Mouse (Mus musculus): Measurements from ENCODE around the gene Tshz2. TPM values are rescaled to one million over a fixed set of nuclear protein-coding genes. Genes with fewer than 3 reads are reported as not detected.

Gene Tshz2
- polyA plus RNA-seq, 1 experiment, result 16.1 TPM

DNA sequence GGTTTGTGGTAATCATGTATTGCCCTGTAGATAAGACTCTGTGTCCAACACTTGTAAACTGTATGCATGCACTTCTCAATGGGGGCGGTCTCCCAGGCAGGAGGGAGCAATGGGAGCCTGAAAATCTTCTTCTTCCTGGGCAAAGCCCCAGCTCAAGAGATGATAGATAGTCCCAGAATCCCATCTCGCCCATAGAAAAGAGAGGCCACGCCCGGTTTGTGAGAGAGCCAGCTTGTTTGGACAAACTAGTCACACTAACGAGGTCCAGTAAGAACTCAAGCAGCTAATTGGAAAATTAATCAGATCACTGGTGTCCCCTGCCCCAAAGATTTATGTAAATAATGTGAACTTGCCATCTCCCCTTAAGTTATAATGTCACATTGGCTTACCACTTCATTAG is 292.7 kb downstream of the Tshz2 start:
- DNase-seq, result no peak
- no peak for TF ChIP-seq CTCF (IDR thresholded peaks at IDR 0.05; ENCODE audit: borderline replicate concordance, insufficient read depth, low read depth, low read length)
- no peak for TF ChIP-seq POLR2A (IDR thresholded peaks at IDR 0.05; ENCODE audit: borderline replicate concordance, insufficient read depth, low read length)
- H3K4me1 ChIP-seq (ENCODE audit: control insufficient read depth, insufficient read depth, low read length), result peaks cover 3% of the 10 kb centered on the region
- H3K4me3 ChIP-seq (replicated peaks; ENCODE audit: insufficient read depth, low read depth, low read length), result no peak overlapping the region
- no peaks in the 10 kb centered on the region; the same call in 1 of the 2 replicates for H3K27me3 ChIP-seq (ENCODE audit: control insufficient read depth, insufficient read depth, low read length)
- 71% methylated on average over 5 of the region's 5 CpGs for WGBS
- no peak overlapping the region for H3K27ac ChIP-seq (ENCODE audit: insufficient read depth, low read length)

- WGBS, result 46% methylated on average over 11 of the region's 11 CpGs
- no peak for DNase-seq
- H3K4me1 ChIP-seq (ENCODE audit: control insufficient read depth, insufficient read depth, low read length), result peaks cover 3% of the 10 kb centered on the region
- H3K4me3 ChIP-seq (replicated peaks; ENCODE audit: insufficient read depth, low read depth, low read length), result no peak overlapping the region
- TF ChIP-seq POLR2A (IDR thresholded peaks at IDR 0.05; ENCODE audit: borderline replicate concordance, insufficient read depth, low read length), result no peak
- no peak for TF ChIP-seq CTCF (IDR thresholded peaks at IDR 0.05; ENCODE audit: borderline replicate concordance, insufficient read depth, low read depth, low read length)
- H3K27ac ChIP-seq (ENCODE audit: insufficient read depth, low read length), result no peak overlapping the region
- no peaks in the 10 kb centered on the region; the same call in 1 of the 2 replicates for H3K27me3 ChIP-seq (ENCODE audit: control insufficient read depth, insufficient read depth, low read length)
Observed at GRCm38 (mm10) chr2:169926016-169926415, 293.2 kb downstream of the Tshz2 start.

- Histone ChIP-seq H3K27ac (ENCODE audit: insufficient read depth, low read length) (no peak overlapping the region), H3K4me1 (ENCODE audit: control insufficient read depth, insufficient read depth, low read length) (peaks cover 3% of the 10 kb centered on the region), H3K4me3 (replicated peaks; ENCODE audit: insufficient read depth, low read depth, low read length) (no peak overlapping the region), H3K27me3 (ENCODE audit: control insufficient read depth, insufficient read depth, low read length) (no peaks in the 10 kb centered on the region; the same call in 1 of the 2 replicates)
- 31% methylated on average over 2 of the region's 2 CpGs for WGBS
- TF ChIP-seq POLR2A (IDR thresholded peaks at IDR 0.05; ENCODE audit: borderline replicate concordance, insufficient read depth, low read length) (no peak), CTCF (IDR thresholded peaks at IDR 0.05; ENCODE audit: borderline replicate concordance, insufficient read depth, low read depth, low read length) (no peak)
- no peak for DNase-seq
Observed at GRCm38 (mm10) chr2:169927401-169927800, 294.6 kb downstream of the Tshz2 start.

DNA sequence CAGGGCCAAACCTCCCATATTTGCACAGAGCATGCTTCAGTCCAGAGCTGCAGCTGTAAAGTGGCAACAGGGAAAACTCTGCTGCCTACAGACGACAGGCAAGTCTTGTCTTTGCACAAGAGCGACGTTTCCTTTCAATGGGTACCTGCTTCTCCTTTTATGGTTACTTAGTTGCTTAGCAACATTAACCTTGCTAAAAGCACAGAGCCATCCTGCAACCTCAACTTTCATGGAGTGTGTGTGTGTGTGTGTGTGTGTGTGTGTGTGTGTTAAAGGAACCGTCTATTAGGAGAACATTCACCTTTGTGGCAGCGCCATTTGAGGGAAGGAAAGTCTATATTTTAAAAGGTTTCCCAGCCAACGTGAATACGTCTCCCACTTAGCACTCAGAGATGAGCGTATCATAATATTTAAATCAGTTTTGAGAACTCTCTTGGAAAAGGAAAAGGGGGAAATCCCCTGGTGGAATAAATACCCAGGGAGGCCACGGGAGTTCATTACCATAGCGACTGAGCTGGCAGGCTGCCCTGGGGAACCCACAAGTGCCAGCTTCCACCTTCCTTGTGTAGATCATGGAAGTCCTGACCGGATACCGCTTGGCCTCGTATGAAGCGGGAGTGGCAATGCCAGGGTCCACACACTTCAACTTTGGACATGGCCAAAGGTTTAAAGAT is 295.8 kb downstream of the Tshz2 start:
- no peak overlapping the region for H3K4me3 ChIP-seq (replicated peaks; ENCODE audit: insufficient read depth, low read depth, low read length)
- peaks cover 3% of the 10 kb centered on the region for H3K4me1 ChIP-seq (ENCODE audit: control insufficient read depth, insufficient read depth, low read length)
- WGBS, result 19% methylated on average over 14 of the region's 14 CpGs
- H3K27ac ChIP-seq (ENCODE audit: insufficient read depth, low read length), result no peak overlapping the region
- no peak for DNase-seq
- TF ChIP-seq CTCF (IDR thresholded peaks at IDR 0.05; ENCODE audit: borderline replicate concordance, insufficient read depth, low read depth, low read length) (no peak), POLR2A (IDR thresholded peaks at IDR 0.05; ENCODE audit: borderline replicate concordance, insufficient read depth, low read length) (no peak)
- no peaks in the 10 kb centered on the region; the same call in 1 of the 2 replicates for H3K27me3 ChIP-seq (ENCODE audit: control insufficient read depth, insufficient read depth, low read length)

DNA sequence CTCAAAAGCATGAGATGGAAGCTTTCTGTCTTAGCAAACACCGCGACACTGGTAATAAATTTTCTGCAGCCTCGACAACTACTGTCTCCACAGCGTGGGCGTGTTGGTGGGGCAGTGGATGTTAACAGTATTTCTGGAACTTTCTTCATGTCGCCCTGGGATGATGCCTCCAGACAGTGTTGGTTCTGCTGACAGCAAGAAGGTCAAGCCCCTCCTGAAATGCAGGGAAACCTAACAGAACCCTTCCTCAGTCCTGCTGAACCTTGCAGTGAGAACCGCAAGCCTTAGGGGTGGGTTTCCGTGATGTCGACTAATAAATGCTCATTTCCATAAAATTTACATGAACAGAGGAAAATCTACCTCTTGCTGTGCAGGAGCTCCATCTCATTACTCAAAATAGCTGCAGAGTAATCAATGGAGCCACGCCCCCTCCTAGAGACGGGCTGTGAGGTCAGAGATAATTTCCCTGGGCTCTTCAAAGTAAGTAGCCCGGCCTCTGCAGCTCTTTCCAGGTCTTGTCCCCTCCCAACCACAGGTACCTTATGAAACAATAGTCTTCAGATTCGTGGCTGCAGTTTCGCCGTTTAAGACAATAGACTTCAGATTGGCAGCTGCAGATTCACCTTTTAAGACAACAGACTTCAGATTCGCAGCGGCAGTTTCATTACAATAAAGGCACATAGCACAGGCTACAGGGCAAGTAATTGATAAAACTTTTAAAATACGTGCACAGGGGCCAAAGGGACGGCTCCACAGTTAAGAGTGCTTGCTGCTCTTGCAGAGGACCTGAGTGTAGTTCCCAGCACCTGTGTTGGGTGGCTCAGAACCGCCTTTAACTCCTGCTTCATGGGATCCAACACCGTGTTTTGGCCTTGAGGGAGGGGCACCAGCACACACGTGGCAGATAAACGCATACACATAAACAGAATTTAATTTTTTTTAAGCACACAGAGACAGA is 297.0 kb downstream of the Tshz2 start:
- Histone ChIP-seq H3K4me3 (replicated peaks; ENCODE audit: insufficient read depth, low read depth, low read length) (peak overlapping the region; percentile 55), H3K27ac (ENCODE audit: insufficient read depth, low read length) (no peak overlapping the region), H3K27me3 (ENCODE audit: control insufficient read depth, insufficient read depth, low read length) (no peaks in the 10 kb centered on the region; the same call in 1 of the 2 replicates), H3K4me1 (ENCODE audit: control insufficient read depth, insufficient read depth, low read length) (peaks cover 3% of the 10 kb centered on the region)
- DNase-seq, result peak; percentile 48 to 58
- 49% methylated on average over 23 of the region's 23 CpGs for WGBS
- TF ChIP-seq CTCF (IDR thresholded peaks at IDR 0.05; ENCODE audit: borderline replicate concordance, insufficient read depth, low read depth, low read length), result no peak
- TF ChIP-seq POLR2A (IDR thresholded peaks at IDR 0.05; ENCODE audit: borderline replicate concordance, insufficient read depth, low read length), result no peak

DNA sequence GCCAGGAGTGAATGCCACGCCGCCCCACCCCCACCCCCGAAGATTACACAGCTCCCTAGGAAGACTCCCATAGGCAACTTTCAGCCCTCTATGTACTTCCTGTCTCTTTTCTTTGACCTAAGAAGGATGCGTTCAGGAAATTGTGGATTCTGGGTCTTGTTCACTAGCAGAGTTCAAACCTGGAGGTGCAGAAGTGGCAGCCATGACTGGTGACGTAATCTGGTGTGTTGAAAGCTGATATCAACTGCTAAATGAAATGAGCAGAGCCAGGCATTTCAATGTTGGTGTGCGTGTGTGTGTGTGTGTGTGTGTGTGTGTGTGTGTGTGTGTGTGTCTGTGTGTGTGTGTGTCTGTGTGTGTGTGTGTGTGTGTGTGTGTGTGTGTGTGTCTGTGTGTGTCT is 302.8 kb downstream of the Tshz2 start:
- no peaks in the 10 kb centered on the region for H3K4me1 ChIP-seq (ENCODE audit: control insufficient read depth, insufficient read depth, low read length)
- H3K27ac ChIP-seq (ENCODE audit: insufficient read depth, low read length), result no peak overlapping the region
- WGBS, result 87% methylated on average over 6 of the region's 6 CpGs
- no peak for DNase-seq
- TF ChIP-seq CTCF (IDR thresholded peaks at IDR 0.05; ENCODE audit: borderline replicate concordance, insufficient read depth, low read depth, low read length) (no peak), POLR2A (IDR thresholded peaks at IDR 0.05; ENCODE audit: borderline replicate concordance, insufficient read depth, low read length) (no peak)
- H3K4me3 ChIP-seq (replicated peaks; ENCODE audit: insufficient read depth, low read depth, low read length), result no peak overlapping the region
- no peaks in the 10 kb centered on the region for H3K27me3 ChIP-seq (ENCODE audit: control insufficient read depth, insufficient read depth, low read length)

GRCm38 (mm10) chr2:169940297-169941142 is 307.7 kb downstream of the Tshz2 start:
- no peak for DNase-seq
- Histone ChIP-seq H3K4me1 (ENCODE audit: control insufficient read depth, insufficient read depth, low read length) (no peaks in the 10 kb centered on the region), H3K27ac (ENCODE audit: insufficient read depth, low read length) (no peak overlapping the region), H3K27me3 (ENCODE audit: control insufficient read depth, insufficient read depth, low read length) (no peaks in the 10 kb centered on the region), H3K4me3 (replicated peaks; ENCODE audit: insufficient read depth, low read depth, low read length) (no peak overlapping the region)
- TF ChIP-seq POLR2A (IDR thresholded peaks at IDR 0.05; ENCODE audit: borderline replicate concordance, insufficient read depth, low read length) (no peak), CTCF (IDR thresholded peaks at IDR 0.05; ENCODE audit: borderline replicate concordance, insufficient read depth, low read depth, low read length) (no peak)
- WGBS, result 58% methylated on average over 16 of the region's 16 CpGs
